Mouse (Mus musculus) heart, postnatal 0 days (tissue): ENCODE results near the gene Tmem135.

ENCODE experiments used
- CTCF ChIP-seq: IDR thresholded peaks from 2 replicates; pipeline ENCODE4 v1.5.1; 2016; ENCODE audit warnings: antibody characterized with exemption, control low read depth, low read depth
- EP300 ChIP-seq: IDR thresholded peaks from 2 replicates; pipeline ENCODE4 v1.6.1; 2016; ENCODE audit warnings: antibody characterized with exemption, low read depth

DNA sequence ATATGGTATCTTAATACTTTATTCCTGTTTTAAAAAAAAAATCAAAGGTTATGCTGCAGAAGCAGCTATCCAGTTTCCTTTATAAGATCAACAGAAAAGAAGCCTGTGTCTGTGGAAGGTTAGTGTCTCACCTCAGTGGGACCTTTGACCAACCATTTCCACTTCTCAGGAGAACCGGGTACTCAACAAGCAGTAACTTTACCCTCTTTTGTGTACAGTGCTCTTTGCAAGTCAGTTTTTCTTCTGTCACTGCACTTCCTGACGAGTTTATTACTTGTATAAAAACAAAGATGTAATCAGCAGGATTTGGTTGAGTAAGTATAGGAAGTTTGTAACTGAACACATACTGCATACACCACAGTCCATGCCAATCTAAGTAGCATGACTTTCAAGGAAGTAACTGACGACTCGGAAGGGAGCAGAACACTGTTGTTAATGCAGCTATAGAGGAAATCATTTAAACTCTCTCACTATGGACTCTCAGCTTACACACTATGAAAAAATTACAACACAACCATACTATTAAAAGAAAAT lies 168.0 kb downstream of the Tmem135 start:
- no peak for TF ChIP-seq CTCF
- TF ChIP-seq EP300, result no peak
